Mouse (Mus musculus) urinary bladder, postnatal 36 days (tissue): ENCODE measurements around the gene Nsd1.
"Not testable (repeated sequence)": the region's sequence is repeated elsewhere in the genome, so short reads cannot be mapped to it uniquely, and the experiment has no call there.

Experiments used
- DNase-seq, 2 experiments: peaks; one replicate each; pipeline ENCODE4 v3.0.0; 2022; ENCODE audit warnings: low spot score in 2 of 2, mixed read lengths in 1 of 2

Gene Nsd1

GRCm38 (mm10) chr13:55190121-55190868 lies 19.3 kb upstream of the Nsd1 start:
- DNase-seq, result peak; percentile 86 to 95

- no peak for DNase-seq
These were observed 18.0 kb upstream of the Nsd1 start for GRCm38 (mm10) chr13:55191535-55191934.

- not testable (repeated sequence) for DNase-seq
These were observed 6.8 kb upstream of the Nsd1 start for GRCm38 (mm10) chr13:55202758-55203157.

GRCm38 (mm10) chr13:55203740-55204139 lies 5.8 kb upstream of the Nsd1 start:
- DNase-seq, result no peak

GRCm38 (mm10) chr13:55204667-55205389 lies 4.8 kb upstream of the Nsd1 start:
- DNase-seq, result no peak

- no peak for DNase-seq
These were observed 4.0 kb upstream of the Nsd1 start for GRCm38 (mm10) chr13:55205448-55206205.

GRCm38 (mm10) chr13:55208837-55209648 lies 539 bp upstream of the Nsd1 start:
- no peak for DNase-seq

GRCm38 (mm10) chr13:55210193-55210970 lies 800 bp downstream of the Nsd1 start:
- peak; percentile 21 to 65 for DNase-seq

- DNase-seq, result peak in 1 of 2 experiments; percentile 73
These were observed 1.3 kb downstream of the Nsd1 start for GRCm38 (mm10) chr13:55210971-55211220.

- peak; percentile 71 to 85 for DNase-seq
These were observed 1.8 kb downstream of the Nsd1 start for GRCm38 (mm10) chr13:55211221-55212010.

- peak; percentile 36 for DNase-seq
These were observed 2.4 kb downstream of the Nsd1 start for GRCm38 (mm10) chr13:55212011-55212360.

GRCm38 (mm10) chr13:55212361-55213137 lies 3.0 kb downstream of the Nsd1 start:
- DNase-seq, result peak; percentile 56 to 79

- no peak for DNase-seq
These were observed 3.7 kb downstream of the Nsd1 start for GRCm38 (mm10) chr13:55213138-55213806.

GRCm38 (mm10) chr13:55224364-55224763 lies 14.8 kb downstream of the Nsd1 start:
- no peak for DNase-seq

- no peak for DNase-seq
These were observed 21.1 kb downstream of the Nsd1 start for GRCm38 (mm10) chr13:55230701-55231100.

- no peak for DNase-seq
These were observed 33.6 kb downstream of the Nsd1 start for GRCm38 (mm10) chr13:55243205-55243604.

GRCm38 (mm10) chr13:55247293-55248030 lies 37.9 kb downstream of the Nsd1 start:
- no peak for DNase-seq

GRCm38 (mm10) chr13:55249246-55249645 lies 39.7 kb downstream of the Nsd1 start:
- no peak for DNase-seq
